Mouse (Mus musculus) liver, embryonic 14.5 days (tissue): ENCODE measurements around the gene Dcps.

ENCODE experiments used
- CTCF ChIP-seq: IDR thresholded peaks from 2 replicates; pipeline ENCODE4 v1.5.1; 2016; ENCODE audit warnings: antibody characterized with exemption, low read depth, control low read depth
- EP300 ChIP-seq: IDR thresholded peaks from 2 replicates; pipeline ENCODE4 v1.6.1; 2016; ENCODE audit warnings: antibody characterized with exemption, low read depth

- peak; percentile 94 for TF ChIP-seq CTCF
- TF ChIP-seq EP300 = no peak
Measured at GRCm38 (mm10) chr9:35199772-35200471, 24.1 kb upstream of the Dcps start, which contains the start of the genes Srpr and Tirap.
